Mouse (Mus musculus): ENCODE results near the gene Tmprss11e.

- TF ChIP-seq CTCF (IDR thresholded peaks at IDR 0.05; ENCODE audit: borderline replicate concordance, insufficient read depth, low read depth, low read length), result no peak
- TF ChIP-seq POLR2A (IDR thresholded peaks at IDR 0.05; ENCODE audit: borderline replicate concordance, insufficient read depth, low read length), result no peak
Observed at GRCm38 (mm10) chr5:86725021-86725420, 20.6 kb downstream of the Tmprss11e start.
